Mouse (Mus musculus) lung, postnatal 0 days (tissue): ENCODE measurements around the gene Cog4. TPM values are rescaled to one million over a fixed set of nuclear protein-coding genes. Genes with fewer than 3 reads are reported as not detected.

ENCODE experiments used
- ATAC-seq: fragments of 200-750 bp; cut with Nextera tagmentation; 2 replicates; pipeline ENCODE4 v1.8.0; 2017; ENCODE audit warnings: moderate library complexity
- DNase-seq: peaks from one replicate; pipeline ENCODE4 v3.0.0-alpha.2; 2016; ENCODE audit warnings: low spot score
- H3K27ac ChIP-seq: fragments of 300-500 bp; sonication (generic); 2 replicates; pipeline ENCODE4 v1.5.1; 2014; ENCODE audit warnings: antibody characterized with exemption, mild to moderate bottlenecking, low read length, mixed read lengths
- H3K27me3 ChIP-seq: fragments of 300-500 bp; sonication (generic); replicated peaks from 2 replicates; pipeline ENCODE4 v1.6.1; 2014; ENCODE audit warnings: low read length, mixed read lengths; ENCODE audit not compliant: insufficient read depth
- H3K36me3 ChIP-seq: fragments of 300-500 bp; sonication (generic); 2 replicates; pipeline ENCODE4 v1.6.1; 2014; ENCODE audit warnings: low read length, mixed read lengths; ENCODE audit not compliant: insufficient read depth
- H3K4me1 ChIP-seq: fragments of 300-500 bp; sonication (generic); 2 replicates; pipeline ENCODE4 v1.6.1; 2014; ENCODE audit warnings: antibody characterized with exemption, low read depth, low read length, mixed read lengths; ENCODE audit not compliant: insufficient read depth
- H3K4me2 ChIP-seq: fragments of 300-500 bp; sonication (generic); replicated peaks from 2 replicates; pipeline ENCODE4 v1.6.1; 2014; ENCODE audit warnings: low read depth, mild to moderate bottlenecking, low read length, moderate library complexity, mixed read lengths
- H3K4me3 ChIP-seq: fragments of 300-500 bp; sonication (generic); 2 replicates; pipeline ENCODE4 v1.5.1; 2014; ENCODE audit warnings: low read depth, low read length
- H3K9ac ChIP-seq: fragments of 300-500 bp; sonication (generic); replicated peaks from 2 replicates; pipeline ENCODE4 v1.6.1; 2014; ENCODE audit warnings: low read depth, mild to moderate bottlenecking
- H3K9me3 ChIP-seq: fragments of 300-500 bp; sonication (generic); 2 replicates; pipeline ENCODE4 v1.6.1; 2016; ENCODE audit warnings: low read length, mixed read lengths
- CTCF ChIP-seq: IDR thresholded peaks from 2 replicates; pipeline ENCODE4 v1.5.1; 2016; ENCODE audit warnings: antibody characterized with exemption, mild to moderate bottlenecking
- EP300 ChIP-seq: IDR thresholded peaks from 2 replicates; pipeline ENCODE4 v1.6.1; 2016; ENCODE audit warnings: antibody characterized with exemption, mild to moderate bottlenecking, control low read depth
- WGBS: fragments of 180-500 bp; shearing (Covaris S2); extraction: QIAGEN DNeasy Blood & Tissue Kit; methylation state at CpG from one replicate; pipeline ENCODE4 v1.1.7; 2014; 5-methylcytosine and 5-hydroxymethylcytosine counted together
- polyA plus RNA-seq: library from polyadenylated mRNA; unstranded; fragments of >200 nt; fragmentation: Nextera tagmentation; extraction: Ambion mirVana; gene quantifications from 2 replicates; pipeline ENCODE4 v1.2.1, GENCODE M21; 2015

Cog4 gene
- polyA plus RNA-seq, 1 experiment from 2014 or later = 43.3 TPM

GRCm38 (mm10) chr8:110821960-110822359 is 24.4 kb upstream of the Cog4 start:
- Histone ChIP-seq H3K27me3 (no peaks in the 10 kb centered on the region), H3K9me3 (no peaks in the 10 kb centered on the region), H3K4me2 (no peak overlapping the region), H3K9ac (no peak overlapping the region), H3K36me3 (peaks cover 73% of the 10 kb centered on the region), H3K4me1 (no peaks in the 10 kb centered on the region), H3K4me3 (no peak overlapping the region), H3K27ac (no peak overlapping the region)
- no peak for TF ChIP-seq CTCF
- TF ChIP-seq EP300 = no peak
- no peak for DNase-seq
- no peak for ATAC-seq
- 69% methylated on average over 3 of the region's 3 CpGs for WGBS

- TF ChIP-seq CTCF (no peak), EP300 (no peak)
- no peak overlapping the region for H3K27ac ChIP-seq
- no peak for DNase-seq
Observed at GRCm38 (mm10) chr8:110824861-110825260, 21.5 kb upstream of the Cog4 start.

GRCm38 (mm10) chr8:110828511-110828910 is 17.9 kb upstream of the Cog4 start:
- DNase-seq (no peak), ATAC-seq (no peak)
- Histone ChIP-seq H3K27ac (no peak overlapping the region), H3K4me3 (no peak overlapping the region), H3K9ac (no peak overlapping the region), H3K9me3 (no peaks in the 10 kb centered on the region), H3K36me3 (peaks cover 50% of the 10 kb centered on the region), H3K4me1 (no peaks in the 10 kb centered on the region), H3K27me3 (no peaks in the 10 kb centered on the region), H3K4me2 (no peak overlapping the region)
- TF ChIP-seq EP300 = no peak
- TF ChIP-seq CTCF = no peak
- WGBS = 66% methylated on average over 3 of the region's 3 CpGs

More at GRCm38 (mm10) chr8:110824861-110825260, 21.5 kb upstream of the Cog4 start:
- no peak overlapping the region for H3K4me3 ChIP-seq
- H3K36me3 ChIP-seq = peaks cover 51% of the 10 kb centered on the region
- H3K4me1 ChIP-seq = no peaks in the 10 kb centered on the region
- no peak for ATAC-seq
- no peaks in the 10 kb centered on the region for H3K27me3 ChIP-seq
- no peak overlapping the region for H3K9ac ChIP-seq
- WGBS = 82% methylated on average over 1 of the region's 1 CpGs
- no peaks in the 10 kb centered on the region for H3K9me3 ChIP-seq
- no peak overlapping the region for H3K4me2 ChIP-seq

GRCm38 (mm10) chr8:110831956-110832355 is 14.4 kb upstream of the Cog4 start:
- no peaks in the 10 kb centered on the region for H3K27me3 ChIP-seq
- no peak overlapping the region for H3K4me2 ChIP-seq
- DNase-seq (no peak), ATAC-seq (no peak)
- H3K36me3 ChIP-seq = peaks cover 62% of the 10 kb centered on the region
- H3K27ac ChIP-seq = no peak overlapping the region
- TF ChIP-seq EP300 (no peak), CTCF (no peak)
- no peak overlapping the region for H3K4me3 ChIP-seq
- no peaks in the 10 kb centered on the region for H3K4me1 ChIP-seq
- no peak overlapping the region for H3K9ac ChIP-seq
- 73% methylated on average over 3 of the region's 3 CpGs for WGBS
- no peaks in the 10 kb centered on the region for H3K9me3 ChIP-seq

GRCm38 (mm10) chr8:110842012-110842574 is 4.3 kb upstream of the Cog4 start:
- Histone ChIP-seq H3K27ac (no peak overlapping the region), H3K4me1 (no peaks in the 10 kb centered on the region), H3K4me3 (no peak overlapping the region), H3K9ac (no peak overlapping the region), H3K27me3 (no peaks in the 10 kb centered on the region), H3K9me3 (no peaks in the 10 kb centered on the region), H3K4me2 (no peak overlapping the region), H3K36me3 (peaks cover 32% of the 10 kb centered on the region)
- TF ChIP-seq CTCF = peak; percentile 29
- TF ChIP-seq EP300 = no peak
- 78% methylated on average over 3 of the region's 3 CpGs for WGBS
- DNase-seq (no peak), ATAC-seq (no peak)

- ATAC-seq = no peak
- Histone ChIP-seq H3K27ac (no peak overlapping the region), H3K4me1 (no peaks in the 10 kb centered on the region; the same call in 1 of the 2 replicates), H3K27me3 (no peaks in the 10 kb centered on the region), H3K9me3 (no peaks in the 10 kb centered on the region), H3K36me3 (peaks cover 30% of the 10 kb centered on the region), H3K4me2 (no peak overlapping the region), H3K4me3 (no peak overlapping the region), H3K9ac (no peak overlapping the region)
- no peak for DNase-seq
- TF ChIP-seq CTCF = no peak
- 79% methylated on average over 5 of the region's 5 CpGs for WGBS
Observed at GRCm38 (mm10) chr8:110843207-110843606, 3.2 kb upstream of the Cog4 start.
